Mouse (Mus musculus) layer of hippocampus, adult 2 months (tissue): ENCODE results near the gene Naip1. TPM values are rescaled to one million over a fixed set of nuclear protein-coding genes. Genes with fewer than 3 reads are reported as not detected.
A peak's percentile ranks its signal among the peaks of the same experiment; 100 is the strongest.
"Not testable (repeated sequence)": the region's sequence is repeated elsewhere in the genome, so short reads cannot be mapped to it uniquely, and the experiment has no call there.

Source experiments
- DNase-seq, 2 experiments: peaks; one replicate each; pipeline ENCODE4 v3.0.0; 2022; ENCODE audit warnings: low spot score in 2 of 2
- H3K27ac ChIP-seq: fragments of 200-600 bp; 2 replicates; pipeline ENCODE4 v1.8.1; 2022
- H3K4me3 ChIP-seq: fragments of 200-600 bp; 2 replicates; pipeline ENCODE4 v1.8.1; 2022; ENCODE audit warnings: mild to moderate bottlenecking
- CTCF ChIP-seq: fragments of 200-600 bp; conservative IDR thresholded peaks from 2 replicates; pipeline ENCODE4 v1.8.1; 2022; ENCODE audit warnings: antibody characterized with exemption, mild to moderate bottlenecking, moderate library complexity
- long read RNA-seq, 2 experiments: library from polyadenylated mRNA; stranded (forward); transcript quantifications; one replicate each; pipeline ENCODE4 v2.0.0; 2021; ENCODE audit warnings: borderline mapping rate in 2 of 2
- total RNA-seq, 2 experiments: library from RNA; stranded (reverse); gene quantifications; 2 replicates each; pipeline ENCODE4 v1.2.3; 2021

Gene Naip1
- under 1 TPM; 0.18 to 0.49 TPM for total RNA-seq
- long read RNA-seq, experiment 1, result 0 reads
- long read RNA-seq, experiment 2, partial matches to known transcripts, result 1 of 1 reads
- long read RNA-seq, experiment 2, other reads (novel, unspliced or antisense), result 0 of 1 reads

- H3K27ac ChIP-seq, DNase-seq, H3K4me3 ChIP-seq: not testable (repeated sequence)
Observed at GRCm38 (mm10) chr13:100452415-100453127, at the start of gene Naip1. Gene Naip1 (minus strand): TSS chr13:100452869.

DNA sequence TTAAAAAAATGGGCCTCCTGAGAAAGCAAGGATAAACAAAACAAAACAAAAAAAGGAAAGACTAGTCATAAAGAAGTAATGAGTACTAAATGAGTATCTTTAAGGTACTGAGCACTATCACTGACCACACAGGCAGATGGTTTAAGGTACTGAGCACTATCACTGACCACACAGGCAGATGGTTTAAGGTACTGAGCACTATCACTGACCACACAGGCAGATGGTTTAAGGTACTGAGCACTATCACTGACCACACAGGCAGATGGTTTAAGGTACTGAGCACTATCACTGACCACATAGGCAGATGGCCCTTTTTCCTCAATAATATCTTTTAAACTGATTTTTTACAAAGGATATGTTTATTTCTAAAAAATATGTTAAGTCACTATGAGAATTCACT is 47.0 kb upstream of the Naip1 start:
- not testable (repeated sequence) for DNase-seq, H3K27ac ChIP-seq, H3K4me3 ChIP-seq

GRCm38 (mm10) chr13:100495337-100495736 is 42.7 kb upstream of the Naip1 start:
- no peak for TF ChIP-seq CTCF
- H3K4me3 ChIP-seq, result no peak overlapping the region
- no peak for DNase-seq
- no peak overlapping the region for H3K27ac ChIP-seq

- not testable (repeated sequence) for DNase-seq, H3K4me3 ChIP-seq, H3K27ac ChIP-seq
- TF ChIP-seq CTCF, result peak; percentile 55
Observed at GRCm38 (mm10) chr13:100494370-100494769, 41.7 kb upstream of the Naip1 start.

DNA sequence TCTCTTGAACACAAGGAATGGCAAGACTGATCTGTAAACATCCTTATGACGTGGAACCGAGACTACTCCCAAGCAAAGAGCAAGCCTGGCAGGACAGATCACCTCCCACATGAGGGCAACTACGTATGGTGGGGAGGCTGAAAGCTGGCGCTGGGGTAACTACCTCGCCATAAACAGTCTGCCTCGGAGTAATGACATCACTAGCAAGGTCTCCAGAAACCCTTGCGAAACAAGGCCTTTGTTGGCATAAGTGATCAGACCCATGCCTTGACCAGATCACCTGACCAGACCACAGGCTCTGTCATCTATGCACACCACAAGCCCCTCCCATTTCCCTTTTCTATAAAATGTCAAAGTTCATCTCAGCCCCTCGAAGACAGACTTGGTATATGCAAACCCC is 40.6 kb upstream of the Naip1 start:
- TF ChIP-seq CTCF, result no peak
- no peak for DNase-seq
- Histone ChIP-seq H3K27ac (no peak overlapping the region), H3K4me3 (no peak overlapping the region)

DNA sequence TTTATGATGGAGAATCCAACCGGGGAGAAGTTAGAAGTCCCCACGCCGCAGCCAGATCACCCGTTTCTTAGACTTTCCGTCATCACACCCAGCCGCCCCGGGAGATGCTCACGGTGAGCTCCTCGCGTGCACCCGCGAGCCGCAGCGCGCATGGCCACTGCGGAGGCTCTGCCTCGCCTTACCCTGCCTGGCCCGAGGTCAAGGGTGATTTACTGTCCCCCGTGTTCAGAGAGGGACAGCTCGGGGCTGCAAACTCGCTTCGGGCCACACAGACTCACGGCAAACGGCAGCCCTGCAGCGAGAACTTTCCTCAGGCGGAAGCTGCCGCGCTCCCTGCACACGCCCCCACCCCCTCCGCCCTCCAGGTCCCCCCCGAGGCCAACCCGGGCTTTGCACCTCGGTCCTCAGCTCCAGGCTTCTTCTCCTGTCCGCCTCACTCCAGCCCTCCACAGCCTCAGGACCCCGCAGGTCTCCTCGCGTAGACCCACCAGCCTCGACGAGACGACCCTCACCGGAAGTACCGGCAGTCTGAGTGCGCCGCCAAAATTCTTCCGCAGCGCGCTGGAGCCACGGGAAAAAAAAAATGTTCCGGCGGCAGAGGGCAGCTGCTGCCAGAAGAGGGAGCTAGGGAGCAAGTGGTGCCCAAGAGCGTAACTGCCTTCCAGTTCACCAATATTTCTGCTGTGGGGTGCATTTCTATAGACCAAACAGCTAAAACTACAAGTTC is 39.6 kb upstream of the Naip1 start, which contains the start of gene Gtf2h2:
Gtf2h2 (minus strand) TSS at position 519 of the 727 bp plus-strand sequence.
- Histone ChIP-seq H3K4me3 (peak within 1 kb of the TSS; percentile 97), H3K27ac (peak within 1 kb of the TSS; percentile 95)
- peak; percentile 66 to 86 for DNase-seq
- TF ChIP-seq CTCF, result peak; percentile 95

DNA sequence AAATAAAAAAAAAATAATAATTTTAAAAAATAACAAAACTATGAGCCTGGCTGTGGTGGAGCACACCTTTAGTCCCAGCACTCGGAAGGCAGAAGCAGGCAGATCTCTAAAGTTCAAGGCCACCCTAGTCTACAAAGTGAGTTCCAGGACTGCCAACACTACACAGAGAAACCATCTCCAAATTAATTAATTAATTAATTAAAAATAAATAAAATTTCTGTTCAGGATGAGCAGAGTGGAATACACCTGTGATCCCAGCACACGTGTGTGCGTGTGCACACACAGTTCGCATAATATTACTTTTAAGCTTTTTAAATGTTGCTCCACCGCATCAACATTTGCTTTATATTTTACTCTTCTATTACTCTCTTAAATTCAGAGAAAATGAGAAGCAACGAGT is 39.0 kb upstream of the Naip1 start:
- Histone ChIP-seq H3K4me3 (peak overlapping the region; percentile 97), H3K27ac (peak overlapping the region; percentile 95)
- no peak for TF ChIP-seq CTCF
- DNase-seq, result no peak

- peak overlapping the region; percentile 33; the same call in 1 of the 2 replicates for H3K27ac ChIP-seq
- H3K4me3 ChIP-seq, result no peak overlapping the region
- no peak for DNase-seq
- TF ChIP-seq CTCF, result no peak
Observed at GRCm38 (mm10) chr13:100490424-100490823, 37.8 kb upstream of the Naip1 start.

DNA sequence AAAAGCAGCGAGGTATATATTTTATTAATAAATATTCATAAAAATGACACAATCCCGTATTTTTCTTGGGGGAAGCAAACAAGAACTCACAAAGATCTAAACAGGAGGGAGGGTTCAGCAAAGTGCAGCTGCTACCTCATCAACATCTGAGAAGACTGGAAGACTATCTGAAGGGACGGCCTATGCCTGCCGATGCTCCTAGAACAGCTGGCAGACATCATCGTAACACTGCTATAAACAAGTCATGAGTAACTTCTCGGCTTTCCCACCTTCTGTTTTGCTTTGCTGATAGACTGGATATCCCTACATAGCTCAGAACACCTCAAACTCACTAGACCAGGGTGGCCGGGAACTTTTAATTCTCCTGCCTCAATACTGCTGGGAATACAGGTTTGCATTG is 30.9 kb upstream of the Naip1 start:
- no peak for TF ChIP-seq CTCF
- Histone ChIP-seq H3K4me3 (no peak overlapping the region), H3K27ac (no peak overlapping the region)
- no peak for DNase-seq

DNA sequence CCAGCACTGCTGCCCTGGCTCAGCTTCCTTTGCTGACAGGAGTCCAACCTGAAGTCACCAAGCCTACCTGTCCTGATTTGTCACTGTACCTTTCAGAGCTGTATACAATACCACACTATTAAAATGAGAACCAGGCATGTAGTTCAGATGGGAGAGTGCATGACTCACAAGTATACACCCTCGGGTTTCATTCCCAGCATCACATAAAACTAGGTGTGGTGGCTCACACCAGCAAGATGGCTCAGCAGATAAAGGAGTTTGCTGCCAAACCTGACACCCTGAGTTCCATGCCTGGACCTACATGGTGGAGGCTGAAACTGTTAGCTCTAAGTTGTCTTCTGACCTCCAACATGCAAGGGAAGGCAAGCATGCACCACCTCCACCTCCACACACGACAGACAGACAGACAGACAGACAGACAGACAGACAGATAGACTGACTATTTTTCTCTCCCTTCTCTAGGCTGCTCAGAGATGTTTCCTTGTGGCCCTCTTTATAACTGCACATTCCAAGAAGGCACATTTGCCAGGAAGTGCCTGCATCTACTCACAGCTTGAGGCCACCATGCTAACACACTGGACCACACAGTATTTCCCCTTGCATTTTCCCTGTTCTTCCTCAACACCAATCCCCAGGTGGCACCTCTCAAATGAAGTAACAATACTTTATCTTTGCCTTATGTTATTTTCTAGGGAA is 11.0 kb upstream of the Naip1 start:
- Histone ChIP-seq H3K27ac (no peak overlapping the region), H3K4me3 (no peak overlapping the region)
- TF ChIP-seq CTCF, result no peak
- no peak for DNase-seq

GRCm38 (mm10) chr13:100461336-100461735 is 8.7 kb upstream of the Naip1 start:
- no peak for DNase-seq
- no peak for TF ChIP-seq CTCF
- H3K4me3 ChIP-seq, result no peak overlapping the region
- H3K27ac ChIP-seq, result no peak overlapping the region

- no peak overlapping the region for H3K27ac ChIP-seq
- no peak for DNase-seq
- no peak for TF ChIP-seq CTCF
- H3K4me3 ChIP-seq, result no peak overlapping the region
Observed at GRCm38 (mm10) chr13:100449495-100449894, 3.2 kb downstream of the Naip1 start.

DNA sequence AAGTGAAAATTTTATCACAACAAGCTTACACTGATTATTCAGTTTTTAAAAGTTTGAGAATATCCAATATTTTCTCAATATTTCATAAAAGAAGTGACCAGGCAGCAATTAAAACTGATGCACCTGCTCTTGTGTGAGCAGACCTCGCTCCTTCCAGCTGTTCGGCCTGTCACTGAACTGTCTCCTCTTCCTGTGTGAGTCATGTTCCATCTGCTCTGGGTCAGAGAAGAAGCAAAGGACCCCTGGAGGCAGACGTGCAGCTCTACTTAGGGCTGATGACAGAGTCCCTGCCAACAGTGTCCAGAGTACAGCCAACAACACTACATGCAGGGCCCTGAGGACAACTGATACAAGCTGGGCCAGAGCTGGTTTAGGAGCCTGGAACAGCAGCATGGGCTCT is 12.6 kb downstream of the Naip1 start:
- Histone ChIP-seq H3K4me3 (no peak overlapping the region), H3K27ac (no peak overlapping the region)
- no peak for DNase-seq
- TF ChIP-seq CTCF, result no peak
